Mouse (Mus musculus): ENCODE results near the gene Hmgb3.

Gene Hmgb3

DNA sequence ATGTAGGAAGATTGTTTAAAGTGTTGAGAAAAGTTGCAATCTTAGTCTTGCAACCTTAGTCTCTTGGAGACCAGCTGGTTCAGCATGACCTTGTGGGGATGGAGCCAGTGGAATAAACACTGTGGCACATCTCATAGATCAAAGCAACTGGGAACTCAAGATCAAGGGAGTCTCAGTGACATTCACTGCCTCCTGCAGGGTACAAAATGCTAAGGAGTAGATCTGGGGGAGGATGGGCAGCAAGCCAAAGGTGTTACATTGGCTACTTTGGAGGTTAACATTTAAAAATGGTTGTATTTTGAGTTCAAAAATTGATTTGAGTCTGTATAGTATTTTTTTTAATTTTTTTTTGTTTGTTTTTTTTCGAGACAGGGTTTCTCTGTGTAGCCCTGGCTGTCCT is 33.5 kb downstream of the Hmgb3 start:
- DNase-seq (ENCODE audit: low spot score) = no peak

DNA sequence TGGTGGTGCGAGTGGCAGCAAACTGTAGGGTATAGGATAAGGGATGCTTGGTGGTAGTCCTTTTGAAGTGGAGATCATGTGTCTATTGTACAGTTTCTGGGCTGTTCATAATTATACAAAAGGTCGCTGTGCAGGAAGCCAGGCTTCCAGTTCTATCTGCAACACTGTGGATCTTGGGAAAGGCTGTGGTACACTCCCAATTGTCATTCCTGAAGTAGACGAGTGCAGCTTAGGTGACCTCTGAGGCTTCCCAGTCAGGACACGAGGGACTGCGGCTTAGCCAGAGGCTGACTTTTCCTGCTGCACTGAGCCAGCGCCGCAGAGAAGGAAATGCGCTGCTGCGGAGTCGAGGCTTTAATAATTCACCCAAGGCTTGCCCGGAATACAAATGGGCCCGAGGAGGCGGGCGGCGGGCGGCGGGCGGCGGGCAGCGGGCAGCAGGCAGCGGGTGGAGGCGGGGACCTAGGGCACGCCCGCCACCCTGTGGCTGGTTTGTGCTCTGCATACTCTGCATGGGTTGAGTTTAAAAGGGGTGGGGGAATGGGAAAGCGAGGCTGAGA is 45.4 kb downstream of the Hmgb3 start:
- no peak for DNase-seq (ENCODE audit: low spot score)

Data from urinary bladder, postnatal 10 days (tissue).